Comparison of ENCODE assay signal across 10 mouse cellular contexts in genomic region chr10:77243572-77244161, GRCm38 (mm10). TPM values are rescaled to one million over a fixed set of nuclear protein-coding genes. Genes with fewer than 3 reads are reported as not detected.
A peak's percentile ranks its signal among the peaks of the same experiment; 100 is the strongest.
DNase-seq lines count a peak whose midpoint lies in the region; ATAC-seq and TF ChIP-seq lines count a peak whose summit lies in the region.
"Had no signal": no experiment of that assay in that cellular context is flagged by ENCODE, and none has a peak within 500 bp of the region (broad histone marks: within the 10 kb centered on the region; RNA-seq: fewer than 3 reads in every experiment).

No protein-coding gene starts in this region.

- DNase-seq in forebrain, postnatal 0 days = no peak
- DNase-seq in kidney, adult 2 months = peak; percentile 25
- DNase-seq in kidney, adult 8-10 months = no peak
- DNase-seq in midbrain, postnatal 0 days (ENCODE audit: low spot score) = peak; percentile 56
- no peak for DNase-seq in urinary bladder, adult 2 months (ENCODE audit: low spot score)
- no peak for DNase-seq in left cerebral cortex, postnatal 25 days (ENCODE audit: low spot score in 2 of 2)
- DNase-seq: thymus, adult 2 months had no signal

- H3K36me3 ChIP-seq in forebrain, postnatal 0 days (ENCODE audit: insufficient read depth) = no peaks in the 10 kb centered on the region
- H3K36me3 ChIP-seq in forebrain, embryonic 16.5 days (ENCODE audit: control insufficient read depth, insufficient read depth) = no peaks in the 10 kb centered on the region
- H3K36me3 ChIP-seq in kidney, adult 2 months (ENCODE audit: control insufficient read depth, insufficient read depth, low read length) = no peaks in the 10 kb centered on the region
- H3K36me3 ChIP-seq in midbrain, postnatal 0 days (ENCODE audit: insufficient read depth, low read length) = no peaks in the 10 kb centered on the region
- H3K36me3 ChIP-seq in midbrain, embryonic 15.5 days (replicated peaks) = no peaks in the 10 kb centered on the region

- peak; percentile 77 for ATAC-seq in forebrain, postnatal 0 days
- ATAC-seq in forebrain, embryonic 16.5 days = no peak
- ATAC-seq in midbrain, postnatal 0 days (ENCODE audit: low FRiP score) = peak; percentile 75; the same call in 1 of the 2 replicates
- no peak for ATAC-seq in midbrain, embryonic 15.5 days (replicated peaks)
- ATAC-seq: activated CD4-positive, CD25-positive, alpha-beta regulatory T cell, adult 4 months had no signal

- intact Hi-C loops in left cerebral cortex, postnatal 25 days (cut with DNase I) = no loop called here

- H3K4me3 ChIP-seq in forebrain, postnatal 0 days (ENCODE audit: low read depth, low read length) = no peak overlapping the region
- H3K4me3 ChIP-seq in forebrain, embryonic 16.5 days (replicated peaks; ENCODE audit: low read length) = no peak overlapping the region
- H3K4me3 ChIP-seq in kidney, adult 2 months (ENCODE audit: insufficient read depth, low read depth, low read length) = no peak overlapping the region
- no peak overlapping the region for H3K4me3 ChIP-seq in midbrain, postnatal 0 days (ENCODE audit: low read depth, low read length)
- H3K4me3 ChIP-seq in midbrain, embryonic 15.5 days = no peak overlapping the region

- no peaks in the 10 kb centered on the region for H3K27me3 ChIP-seq in forebrain, postnatal 0 days (ENCODE audit: insufficient read depth, low read length)
- H3K27me3 ChIP-seq in forebrain, embryonic 16.5 days (replicated peaks; ENCODE audit: control insufficient read depth, insufficient read depth, low read length) = no peaks in the 10 kb centered on the region
- H3K27me3 ChIP-seq in kidney, adult 2 months (replicated peaks; ENCODE audit: control insufficient read depth, insufficient read depth, low read length) = no peaks in the 10 kb centered on the region
- H3K27me3 ChIP-seq in midbrain, postnatal 0 days (ENCODE audit: insufficient read depth, low read length) = no peaks in the 10 kb centered on the region
- no peaks in the 10 kb centered on the region for H3K27me3 ChIP-seq in midbrain, embryonic 15.5 days (replicated peaks)

- no peak for TF ChIP-seq CTCF in forebrain, postnatal 0 days (IDR thresholded peaks at IDR 0.05; ENCODE audit: low read depth)
- TF ChIP-seq CTCF in kidney, adult 2 months (conservative IDR thresholded peaks at IDR 0.05; ENCODE audit: insufficient read depth, insufficient read length, low read depth, low read length) = no peak
- no peak for TF ChIP-seq CTCF in midbrain, postnatal 0 days (IDR thresholded peaks at IDR 0.05)

- no peaks in the 10 kb centered on the region for H3K9me3 ChIP-seq in forebrain, postnatal 0 days (ENCODE audit: low read length)
- no peaks in the 10 kb centered on the region for H3K9me3 ChIP-seq in forebrain, embryonic 16.5 days (ENCODE audit: control insufficient read depth, low read length)
- no peaks in the 10 kb centered on the region for H3K9me3 ChIP-seq in midbrain, postnatal 0 days (ENCODE audit: low read length)
- no peaks in the 10 kb centered on the region for H3K9me3 ChIP-seq in midbrain, embryonic 15.5 days

- no peak overlapping the region for H3K9ac ChIP-seq in forebrain, postnatal 0 days
- H3K9ac ChIP-seq in forebrain, embryonic 16.5 days (replicated peaks; ENCODE audit: low read depth, low read length) = no peak overlapping the region
- H3K9ac ChIP-seq in midbrain, postnatal 0 days (replicated peaks; ENCODE audit: low read length, poor library complexity, severe bottlenecking) = no peak overlapping the region
- no peak overlapping the region for H3K9ac ChIP-seq in midbrain, embryonic 15.5 days

- WGBS in forebrain, postnatal 0 days = 75% methylated on average over 11 of the region's 11 CpGs
- WGBS in forebrain, embryonic 16.5 days = 81% methylated on average over 11 of the region's 11 CpGs
- 68% methylated on average over 11 of the region's 11 CpGs for WGBS in kidney, adult 2 months
- 69% methylated on average over 11 of the region's 11 CpGs for WGBS in midbrain, postnatal 0 days
- WGBS in midbrain, embryonic 15.5 days = 76% methylated on average over 11 of the region's 11 CpGs

- H3K4me1 ChIP-seq in forebrain, postnatal 0 days (ENCODE audit: insufficient read depth) = no peaks in the 10 kb centered on the region
- no peaks in the 10 kb centered on the region for H3K4me1 ChIP-seq in forebrain, embryonic 16.5 days (replicated peaks; ENCODE audit: control insufficient read depth, insufficient read depth, low read length)
- peaks cover 3% of the 10 kb centered on the region; the same call in 1 of the 2 replicates for H3K4me1 ChIP-seq in kidney, adult 2 months (ENCODE audit: control insufficient read depth, insufficient read depth, low read length)
- no peaks in the 10 kb centered on the region for H3K4me1 ChIP-seq in midbrain, postnatal 0 days (ENCODE audit: insufficient read depth, low read length)
- H3K4me1 ChIP-seq in midbrain, embryonic 15.5 days = no peaks in the 10 kb centered on the region

- H3K27ac ChIP-seq in forebrain, postnatal 0 days (ENCODE audit: low read depth, low read length) = no peak overlapping the region
- no peak overlapping the region for H3K27ac ChIP-seq in forebrain, embryonic 16.5 days (ENCODE audit: low read length)
- H3K27ac ChIP-seq in kidney, adult 2 months (ENCODE audit: insufficient read depth, low read depth, low read length) = peak overlapping the region; percentile 48; the same call in 1 of the 2 replicates
- no peak overlapping the region for H3K27ac ChIP-seq in midbrain, postnatal 0 days (ENCODE audit: low read depth, low read length)
- no peak overlapping the region for H3K27ac ChIP-seq in midbrain, embryonic 15.5 days

- TF ChIP-seq POLR2A in kidney, adult 2 months (IDR thresholded peaks at IDR 0.05; ENCODE audit: low read depth, low read length) = no peak

- no peak overlapping the region for H3K4me2 ChIP-seq in forebrain, postnatal 0 days (ENCODE audit: low read depth)
- H3K4me2 ChIP-seq in forebrain, embryonic 16.5 days (ENCODE audit: low read length) = no peak overlapping the region
- no peak overlapping the region for H3K4me2 ChIP-seq in midbrain, postnatal 0 days (ENCODE audit: low read depth, low read length, poor library complexity, severe bottlenecking)
- H3K4me2 ChIP-seq in midbrain, embryonic 15.5 days = no peak overlapping the region

RNA-seq across cellular contexts. Expression of gene Pofut2, which starts 15.4 kb away (rescaled TPM):
- total RNA-seq in forebrain, postnatal 0 days (2014; rRNA removed) = 36.5 and 39.0 TPM in 2 replicates
- polyA plus RNA-seq in forebrain, postnatal 0 days (2015; fragmentation: Nextera tagmentation; extraction: Ambion mirVana) = 34.3 and 38.3 TPM in 2 replicates
- polyA plus RNA-seq in forebrain, embryonic 16.5 days (2015; fragmentation: Nextera tagmentation; extraction: Ambion mirVana) = 47.3 and 50.5 TPM in 2 replicates
- polyA plus RNA-seq in kidney, adult 2 months (2012; rRNA removed) = 45.9 and 50.6 TPM in 2 replicates
- 34.8 and 49.9 TPM in 2 replicates for total RNA-seq in midbrain, postnatal 0 days (2014; rRNA removed)
- polyA plus RNA-seq in midbrain, postnatal 0 days (2015; fragmentation: Nextera tagmentation; extraction: Ambion mirVana) = 43.2 and 44.8 TPM in 2 replicates
- polyA plus RNA-seq in midbrain, embryonic 15.5 days (2015; fragmentation: Nextera tagmentation; extraction: Ambion mirVana) = 58.0 and 59.2 TPM in 2 replicates
- 70.0 and 73.7 TPM in 2 replicates for polyA plus RNA-seq in urinary bladder, adult 2 months (2012; rRNA removed)
- 10 to 100 TPM; 32.8 to 35.9 TPM for total RNA-seq in left cerebral cortex, postnatal 25 days (2021)

Comparison
In these comparisons a context has a peak if more than half of its experiments do, and no peak if none do; other contexts are left out.
1. ATAC-seq: peak in forebrain, postnatal 0 days (single experiment) and midbrain, postnatal 0 days (single experiment); none in forebrain, embryonic 16.5 days (single experiment) and midbrain, embryonic 15.5 days (single experiment).
2. DNase-seq: peak in kidney, adult 2 months (single experiment) and midbrain, postnatal 0 days (single experiment); none in forebrain, postnatal 0 days (single experiment), kidney, adult 8-10 months (0 of 2), urinary bladder, adult 2 months (single experiment) and left cerebral cortex, postnatal 25 days (0 of 2).